Mouse (Mus musculus) spleen, postnatal 14 days (tissue): Measurements from ENCODE around the gene Akt1s1.
A peak's percentile ranks its signal among the peaks of the same experiment; 100 is the strongest.

Source experiments
- DNase-seq, 2 experiments: peaks; one replicate each; pipeline ENCODE4 v3.0.0; 2021 to 2022; ENCODE audit warnings: low spot score in 2 of 2

Akt1s1 gene

GRCm38 (mm10) chr7:44853065-44853464 is 4.3 kb downstream of the Akt1s1 start:
- DNase-seq, result no peak

DNA sequence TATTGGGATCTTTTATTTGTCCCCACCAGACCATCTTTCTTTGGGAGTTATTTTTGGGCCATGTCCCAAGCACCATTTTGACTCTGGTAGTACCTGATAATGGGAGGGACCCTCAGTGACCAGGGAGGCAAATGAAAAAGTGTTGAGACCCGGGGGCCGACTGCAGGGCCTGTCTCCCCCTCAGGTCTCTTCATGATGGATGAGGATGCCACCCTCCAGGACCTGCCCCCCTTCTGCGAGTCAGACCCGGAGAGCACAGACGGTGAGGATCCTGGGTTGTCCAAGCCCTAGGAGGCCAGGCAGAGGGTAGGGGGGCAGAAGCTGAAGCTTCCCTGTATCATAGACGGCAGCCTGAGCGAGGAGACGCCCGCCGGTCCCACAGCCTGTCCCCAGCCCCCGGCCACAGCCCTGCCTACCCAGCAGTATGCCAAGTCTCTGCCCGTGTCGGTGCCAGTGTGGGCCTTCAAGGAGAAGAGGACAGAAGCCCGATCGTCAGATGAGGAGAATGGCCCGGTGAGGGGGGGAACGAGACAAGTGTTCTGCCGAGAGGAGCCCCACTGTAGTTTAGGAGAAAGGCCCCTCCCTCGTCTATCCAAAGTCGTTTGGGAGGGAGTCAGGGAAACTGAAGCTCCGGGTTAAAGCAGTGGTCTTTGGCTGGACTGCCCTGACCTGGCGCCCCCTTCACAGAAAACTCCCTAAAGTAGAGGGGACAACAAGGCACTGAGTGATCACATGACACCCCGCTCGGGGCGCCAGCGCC is 5.0 kb downstream of the Akt1s1 start:
- no peak for DNase-seq

DNA sequence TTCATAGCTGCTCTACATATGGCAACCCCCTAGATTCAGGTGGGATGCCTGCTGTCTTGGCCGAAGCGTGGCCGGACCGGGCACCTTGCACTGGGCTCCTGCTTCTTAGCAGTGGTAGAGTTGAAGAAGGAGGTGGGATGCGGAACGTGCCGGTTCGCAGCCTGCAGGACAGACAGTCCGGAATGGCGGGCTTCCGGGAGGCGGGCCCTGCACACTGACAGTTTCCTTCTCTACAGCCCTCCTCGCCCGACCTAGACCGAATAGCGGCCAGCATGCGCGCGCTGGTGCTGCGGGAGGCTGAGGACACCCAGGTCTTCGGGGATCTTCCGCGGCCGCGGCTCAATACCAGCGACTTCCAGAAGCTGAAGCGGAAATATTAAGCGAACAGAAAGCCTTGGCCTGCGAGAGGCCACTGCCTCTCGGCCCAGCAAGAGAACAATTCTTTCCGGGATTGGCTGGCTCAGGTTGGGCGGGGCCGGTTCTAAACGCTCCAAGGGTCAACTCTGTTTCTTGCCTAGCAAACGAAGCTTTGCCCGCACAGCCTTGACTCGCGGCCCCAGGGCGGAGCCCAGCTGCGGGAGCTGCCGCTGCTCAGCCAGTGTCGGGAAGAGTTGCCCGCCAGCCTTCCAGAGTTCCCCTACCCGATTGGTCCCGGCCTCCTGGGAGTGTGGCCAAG is 5.7 kb downstream of the Akt1s1 start:
- peak; percentile 76 to 77 for DNase-seq

DNA sequence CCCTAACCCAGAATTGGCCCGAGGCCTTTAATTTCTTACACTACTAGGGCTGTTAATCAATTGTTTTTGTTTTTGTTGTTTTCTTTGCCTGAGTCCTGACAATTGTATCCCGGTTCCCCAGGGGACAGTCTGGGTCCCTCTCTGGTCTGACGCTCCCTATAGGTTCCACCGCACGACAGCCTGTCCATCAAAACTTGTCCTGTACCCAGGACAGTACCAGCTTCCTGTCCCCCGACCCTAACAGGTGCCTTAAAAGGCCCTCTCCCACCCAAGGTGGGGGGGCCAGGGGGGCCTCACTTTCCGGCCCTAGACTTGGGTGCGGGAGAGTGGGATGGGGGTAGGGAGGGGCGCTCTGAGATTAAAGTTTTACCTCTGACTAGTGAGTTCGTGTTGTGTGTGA is 6.2 kb downstream of the Akt1s1 start:
- no peak for DNase-seq

DNA sequence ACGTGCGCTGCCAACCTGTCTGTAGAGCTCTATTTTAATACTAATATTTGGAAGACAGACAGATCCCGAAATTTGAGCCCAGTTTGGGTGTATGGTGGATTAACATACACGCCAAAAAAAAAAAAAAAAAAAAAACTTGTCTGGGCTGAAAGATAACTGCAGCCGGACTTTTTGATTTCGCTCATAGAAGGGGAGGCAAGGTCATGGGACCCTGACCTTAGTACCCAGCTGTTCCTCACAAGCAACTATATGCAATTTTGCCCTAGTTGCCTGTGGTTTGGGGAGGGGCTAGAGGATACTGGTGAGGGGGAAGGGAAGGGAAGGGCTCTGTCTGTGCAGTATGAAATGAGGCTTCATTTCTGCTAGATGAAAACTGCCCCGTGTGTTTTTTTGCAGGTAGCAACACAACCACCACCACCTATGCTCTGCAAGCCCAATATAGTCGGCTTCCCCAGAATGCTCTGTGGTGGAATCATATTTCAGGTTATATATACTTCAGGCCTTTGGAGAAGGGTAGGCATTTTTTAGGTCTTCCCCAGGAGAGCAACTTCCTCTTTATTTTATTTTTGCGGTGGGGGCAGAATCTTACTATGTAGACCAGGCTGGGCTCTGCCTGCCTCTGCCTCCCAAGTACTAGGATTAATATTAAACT is 7.6 kb downstream of the Akt1s1 start:
- DNase-seq, result no peak

DNA sequence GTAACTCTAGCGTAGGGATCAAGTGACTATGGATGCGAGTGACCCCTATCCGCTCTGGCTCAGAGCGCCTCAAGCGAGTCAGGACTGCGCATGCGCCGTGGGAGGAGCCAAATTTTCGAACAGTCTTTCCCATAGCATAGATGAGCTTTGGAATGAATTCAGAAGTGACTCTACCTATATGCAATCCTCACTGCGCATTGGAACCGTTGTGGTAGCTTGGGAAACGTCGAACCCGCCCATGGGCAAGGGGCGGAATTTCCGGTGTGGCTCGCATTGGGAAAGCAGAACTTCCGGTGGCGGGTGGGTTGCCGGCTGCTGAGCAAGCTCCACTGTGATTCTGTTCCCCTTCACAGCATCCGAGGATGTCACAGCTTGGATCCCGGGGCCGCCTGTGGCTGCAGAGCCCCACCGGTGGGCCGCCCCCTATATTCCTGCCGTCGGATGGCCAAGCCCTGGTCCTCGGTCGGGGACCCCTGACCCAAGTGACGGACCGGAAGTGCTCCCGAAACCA is 8.3 kb downstream of the Akt1s1 start, which contains the start of gene Pnkp:
Gene Pnkp (plus strand): TSS at position 98 of the 511 bp plus-strand sequence.
- DNase-seq, result peak; percentile 66 to 80

DNA sequence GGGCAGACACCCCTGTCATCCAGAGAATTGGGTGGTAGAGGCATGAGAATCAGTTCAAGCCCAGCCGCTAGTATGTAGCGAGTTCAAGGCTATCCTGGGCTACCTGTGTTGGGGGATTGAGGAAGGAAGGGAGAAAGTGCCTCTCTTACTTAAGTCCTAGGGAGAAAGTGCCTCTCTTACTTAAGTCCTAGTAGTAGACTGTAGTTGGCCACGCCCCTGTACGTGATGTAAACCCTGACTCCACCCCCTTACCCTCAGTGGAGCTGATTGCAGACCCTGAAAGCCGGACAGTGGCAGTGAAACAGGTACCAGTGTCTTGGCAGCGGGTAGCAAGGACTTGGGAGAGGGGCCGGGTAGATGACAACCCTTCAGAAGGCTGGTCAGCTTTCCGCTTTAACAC is 9.1 kb downstream of the Akt1s1 start:
- DNase-seq, result peak in 1 of 2 experiments; percentile 50

DNA sequence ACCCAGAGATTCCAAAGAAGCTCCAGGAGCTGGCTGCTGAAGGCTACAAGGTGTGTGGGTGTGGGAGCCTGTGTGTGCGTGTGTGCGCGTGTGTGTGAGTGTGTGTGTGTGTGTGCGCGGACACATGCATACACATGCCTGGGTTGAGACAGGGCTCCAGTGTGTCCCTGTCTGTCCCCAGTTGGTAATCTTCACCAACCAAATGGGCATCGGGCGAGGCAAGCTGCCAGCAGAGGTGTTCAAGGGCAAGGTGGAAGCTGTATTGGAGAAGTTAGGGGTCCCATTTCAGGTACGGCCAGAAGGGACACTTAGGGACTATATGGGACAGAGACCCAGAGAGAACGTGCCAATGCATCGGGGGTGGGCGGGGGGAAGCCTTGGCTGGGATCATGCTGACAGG is 11.1 kb downstream of the Akt1s1 start:
- DNase-seq, result no peak

- peak; percentile 47 to 71 for DNase-seq
These were observed 12.0 kb downstream of the Akt1s1 start for GRCm38 (mm10) chr7:44860576-44861428.

DNA sequence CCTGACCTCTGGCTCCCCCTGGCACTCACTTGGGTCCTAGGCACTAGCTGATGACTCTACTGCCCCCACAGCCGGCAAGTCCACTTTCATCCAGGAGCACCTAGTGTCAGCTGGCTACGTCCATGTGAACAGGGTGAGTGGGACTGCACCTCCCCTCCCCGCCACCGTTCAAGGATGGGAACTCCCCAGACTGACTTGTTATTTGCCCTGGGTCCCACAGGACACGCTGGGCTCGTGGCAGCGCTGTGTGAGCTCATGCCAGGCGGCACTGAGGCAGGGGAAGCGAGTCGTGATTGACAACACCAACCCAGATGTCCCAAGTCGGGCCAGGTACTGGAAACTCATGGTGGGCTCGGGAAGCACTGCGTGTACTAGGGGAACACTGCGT is 12.6 kb downstream of the Akt1s1 start:
- no peak for DNase-seq

- no peak for DNase-seq
These were observed 13.6 kb downstream of the Akt1s1 start for GRCm38 (mm10) chr7:44862434-44862833.

- DNase-seq, result no peak
These were observed 14.4 kb downstream of the Akt1s1 start for GRCm38 (mm10) chr7:44863210-44863609.

GRCm38 (mm10) chr7:44863982-44864494 is 15.2 kb downstream of the Akt1s1 start:
- no peak for DNase-seq

- DNase-seq, result no peak
These were observed 16.1 kb downstream of the Akt1s1 start for GRCm38 (mm10) chr7:44864595-44865542.

- no peak for DNase-seq
These were observed 17.7 kb downstream of the Akt1s1 start for GRCm38 (mm10) chr7:44866276-44867009.

- no peak for DNase-seq
These were observed 18.4 kb downstream of the Akt1s1 start for GRCm38 (mm10) chr7:44867010-44867702.

DNA sequence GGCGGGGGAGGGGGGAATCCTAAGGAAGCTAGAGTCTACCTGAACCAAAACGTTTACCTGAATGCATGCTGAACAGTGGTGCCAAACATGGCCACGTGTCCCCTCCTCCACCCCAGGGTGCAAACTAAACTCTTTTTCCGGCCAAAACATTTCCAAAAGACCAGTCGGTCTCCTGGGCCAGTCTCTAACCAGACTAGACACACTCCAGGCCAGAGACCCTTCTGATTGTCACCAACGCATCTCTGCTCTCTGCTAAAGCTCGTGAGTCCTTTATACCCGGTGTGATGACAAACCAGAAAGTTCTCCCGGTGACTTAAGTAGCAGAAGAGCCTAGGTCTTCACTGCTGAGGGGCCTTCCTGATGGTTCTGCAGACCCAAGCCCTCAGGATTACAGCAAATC is 19.0 kb downstream of the Akt1s1 start:
- no peak for DNase-seq

DNA sequence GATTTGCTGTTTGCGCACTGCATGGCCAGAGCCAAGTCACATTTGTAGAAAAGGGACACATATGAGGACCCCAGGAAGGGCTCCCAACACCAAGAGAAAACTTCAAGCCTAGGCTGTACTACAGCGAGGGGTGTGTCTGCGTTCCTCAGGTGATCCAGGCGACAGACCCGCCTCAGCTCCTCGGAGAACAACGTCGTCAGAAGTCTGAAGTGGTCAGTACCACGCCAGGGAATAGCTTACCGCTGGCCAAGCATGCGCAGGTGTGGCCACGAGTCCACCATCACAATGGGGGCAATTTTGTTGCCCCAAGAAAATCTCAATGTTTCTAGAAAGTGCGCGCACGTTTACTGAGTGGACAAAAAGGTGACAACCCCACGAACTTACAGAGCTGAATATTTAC is 19.7 kb downstream of the Akt1s1 start:
- DNase-seq, result no peak
